Mouse (Mus musculus): ENCODE results near the gene Gm4869.

- no peak for TF ChIP-seq CTCF (IDR thresholded peaks at IDR 0.05; ENCODE audit: low read depth)
- TF ChIP-seq EP300 (IDR thresholded peaks at IDR 0.05; ENCODE audit: low read depth) = no peak
These were observed 16.0 kb downstream of the Gm4869 start for GRCm38 (mm10) chr5:140461476-140461875.
